Mouse (Mus musculus): ENCODE measurements at regions not wholly inside any gene's neighbourhood (a gene's known extent, or its start where the extent isn't known, plus 50 kb on each side); places are given as distances from the start of the nearest gene placed in this dataset.

DNA sequence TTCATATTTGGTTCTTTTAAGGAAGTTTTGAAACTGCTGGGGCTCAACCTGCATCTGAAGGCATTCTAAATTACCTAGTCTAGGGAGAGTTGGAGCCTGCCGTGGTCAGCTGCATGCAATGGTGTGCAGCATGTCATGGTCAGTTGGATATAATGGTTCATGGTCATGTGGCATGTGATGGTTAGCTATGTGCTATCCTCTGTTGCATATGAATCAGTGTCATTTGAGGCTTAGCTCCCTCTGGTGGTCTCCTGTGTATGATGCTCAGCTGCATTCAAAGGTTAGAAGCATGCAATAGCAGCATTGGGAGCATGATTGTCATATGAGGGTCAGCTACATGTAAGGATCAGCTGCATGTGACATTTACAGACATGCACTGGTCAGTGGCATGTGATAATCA is 1894.0 kb upstream of the Lrrc6 start:
- H3K4me1 ChIP-seq (ENCODE audit: control insufficient read depth, insufficient read depth, low read length): no peaks in the 10 kb centered on the region
- no peak overlapping the region for H3K4me3 ChIP-seq (ENCODE audit: insufficient read depth, low read length)
- H3K27ac ChIP-seq (ENCODE audit: insufficient read depth, low read length): no peak overlapping the region
- TF ChIP-seq CTCF (IDR thresholded peaks at IDR 0.05; ENCODE audit: borderline replicate concordance, insufficient read depth, low read length) (no peak), POLR2A (IDR thresholded peaks at IDR 0.05; ENCODE audit: low read depth, low read length) (no peak)

DNA sequence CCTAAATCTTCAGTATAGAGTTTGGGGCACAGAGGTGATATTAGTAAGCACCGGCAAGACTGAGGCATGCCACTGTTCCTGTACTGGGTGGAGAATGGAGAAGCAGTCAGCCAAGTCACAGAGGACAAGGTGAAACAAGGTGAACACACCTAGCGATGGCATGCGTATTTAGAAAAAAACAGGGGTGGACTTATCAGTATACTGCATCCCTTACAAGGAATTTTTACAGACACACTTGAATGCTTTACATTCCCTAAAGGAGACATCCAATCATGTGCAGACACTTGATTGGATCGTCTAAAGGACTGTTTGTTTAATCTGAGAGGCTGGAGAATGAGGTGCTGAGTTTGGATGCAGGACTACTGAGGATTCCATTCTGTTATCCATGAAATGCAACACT is 1893.4 kb upstream of the Lrrc6 start:
- TF ChIP-seq CTCF (IDR thresholded peaks at IDR 0.05; ENCODE audit: borderline replicate concordance, insufficient read depth, low read length) (no peak), POLR2A (IDR thresholded peaks at IDR 0.05; ENCODE audit: low read depth, low read length) (no peak)
- H3K4me3 ChIP-seq (ENCODE audit: insufficient read depth, low read length): no peak overlapping the region
- no peaks in the 10 kb centered on the region for H3K4me1 ChIP-seq (ENCODE audit: control insufficient read depth, insufficient read depth, low read length)

DNA sequence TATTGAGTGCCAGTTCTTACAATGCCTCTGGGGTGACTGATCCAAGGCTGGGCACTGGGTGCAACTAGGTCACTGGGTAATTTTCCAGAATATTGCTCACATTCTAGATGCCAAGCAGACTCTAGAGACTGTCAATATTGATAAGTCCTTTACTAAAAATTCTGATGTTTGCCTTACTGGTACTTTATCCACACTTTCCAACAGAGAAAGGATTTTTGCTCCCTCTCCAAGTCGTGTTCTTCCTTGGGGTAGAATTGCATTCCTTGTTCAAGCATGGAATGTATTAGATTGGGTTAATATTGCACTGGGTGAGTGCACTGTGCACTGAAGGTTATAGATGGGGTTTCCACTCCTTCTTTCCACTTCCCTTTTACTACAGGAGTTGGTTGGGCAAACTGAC is 1891.0 kb upstream of the Lrrc6 start:
- Histone ChIP-seq H3K4me1 (ENCODE audit: control insufficient read depth, insufficient read depth, low read length) (no peaks in the 10 kb centered on the region), H3K4me3 (ENCODE audit: insufficient read depth, low read length) (no peak overlapping the region), H3K27ac (ENCODE audit: insufficient read depth, low read length) (no peak overlapping the region)
- no peak for TF ChIP-seq POLR2A (IDR thresholded peaks at IDR 0.05; ENCODE audit: low read depth, low read length)
- no peak for TF ChIP-seq CTCF (IDR thresholded peaks at IDR 0.05; ENCODE audit: borderline replicate concordance, insufficient read depth, low read length)

More for the DNA sequence above, 1893.4 kb upstream of the Lrrc6 start:
- no peak overlapping the region for H3K27ac ChIP-seq (ENCODE audit: insufficient read depth, low read length)

DNA sequence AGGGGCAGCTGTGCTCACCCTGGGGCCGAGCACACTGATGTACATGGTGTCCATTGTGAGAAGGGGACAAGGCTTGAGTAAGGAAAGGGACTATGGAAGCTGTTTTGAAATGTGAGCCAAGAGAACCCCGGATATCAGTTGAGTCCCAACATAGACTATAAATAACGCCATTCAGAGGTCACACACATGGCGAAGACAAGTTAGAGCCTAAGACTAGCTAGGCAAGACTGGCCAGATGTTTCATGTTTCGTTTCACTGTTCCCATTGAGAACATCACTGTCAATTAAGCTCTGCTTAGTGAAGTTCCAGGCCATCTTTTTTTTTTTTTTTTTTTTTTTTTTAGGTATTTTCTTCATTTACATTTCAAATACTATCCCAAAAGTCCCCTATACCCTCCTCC is 1889.1 kb upstream of the Lrrc6 start:
- TF ChIP-seq CTCF (IDR thresholded peaks at IDR 0.05; ENCODE audit: borderline replicate concordance, insufficient read depth, low read length) (no peak), POLR2A (IDR thresholded peaks at IDR 0.05; ENCODE audit: low read depth, low read length) (no peak)
- no peak overlapping the region for H3K27ac ChIP-seq (ENCODE audit: insufficient read depth, low read length)
- no peaks in the 10 kb centered on the region for H3K4me1 ChIP-seq (ENCODE audit: control insufficient read depth, insufficient read depth, low read length)
- H3K4me3 ChIP-seq (ENCODE audit: insufficient read depth, low read length): no peak overlapping the region

DNA sequence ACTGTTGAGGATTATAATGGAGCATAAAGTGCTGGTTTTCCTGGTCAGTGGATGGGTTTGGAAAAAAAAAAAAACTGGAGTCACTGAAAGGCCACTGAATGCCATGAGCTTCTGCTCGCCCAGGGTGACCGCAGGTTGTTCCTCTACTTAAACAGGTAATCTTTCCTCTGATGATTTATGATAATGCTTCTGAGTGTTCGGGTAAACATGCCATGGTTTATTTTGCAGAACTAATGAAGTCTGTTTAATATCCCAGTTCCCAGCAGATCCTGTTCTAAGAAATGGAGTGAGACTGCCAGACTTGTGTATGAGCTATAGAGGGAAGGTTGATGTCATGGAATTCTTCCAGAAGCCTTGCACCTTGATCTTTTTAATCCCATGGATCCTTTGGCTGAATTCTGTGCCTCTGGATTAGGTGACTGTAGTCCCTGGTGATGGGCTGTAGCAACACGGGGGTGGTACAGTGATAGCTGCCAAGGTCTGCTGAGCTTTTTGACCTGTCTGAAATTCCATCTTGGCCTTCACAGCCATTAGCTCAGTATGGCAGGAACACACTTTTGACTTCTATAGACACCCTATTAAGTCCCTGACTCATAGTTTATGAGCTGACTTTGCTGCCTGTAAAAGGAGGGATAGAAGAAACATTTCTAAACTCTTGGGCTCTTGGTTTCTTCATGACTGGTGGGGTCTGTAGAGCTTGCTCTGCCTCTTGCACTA is 1886.8 kb upstream of the Lrrc6 start:
- H3K4me1 ChIP-seq (ENCODE audit: control insufficient read depth, insufficient read depth, low read length): no peaks in the 10 kb centered on the region
- TF ChIP-seq CTCF (IDR thresholded peaks at IDR 0.05; ENCODE audit: borderline replicate concordance, insufficient read depth, low read length) (no peak), POLR2A (IDR thresholded peaks at IDR 0.05; ENCODE audit: low read depth, low read length) (no peak)
- no peak overlapping the region for H3K4me3 ChIP-seq (ENCODE audit: insufficient read depth, low read length)
- H3K27ac ChIP-seq (ENCODE audit: insufficient read depth, low read length): no peak overlapping the region

DNA sequence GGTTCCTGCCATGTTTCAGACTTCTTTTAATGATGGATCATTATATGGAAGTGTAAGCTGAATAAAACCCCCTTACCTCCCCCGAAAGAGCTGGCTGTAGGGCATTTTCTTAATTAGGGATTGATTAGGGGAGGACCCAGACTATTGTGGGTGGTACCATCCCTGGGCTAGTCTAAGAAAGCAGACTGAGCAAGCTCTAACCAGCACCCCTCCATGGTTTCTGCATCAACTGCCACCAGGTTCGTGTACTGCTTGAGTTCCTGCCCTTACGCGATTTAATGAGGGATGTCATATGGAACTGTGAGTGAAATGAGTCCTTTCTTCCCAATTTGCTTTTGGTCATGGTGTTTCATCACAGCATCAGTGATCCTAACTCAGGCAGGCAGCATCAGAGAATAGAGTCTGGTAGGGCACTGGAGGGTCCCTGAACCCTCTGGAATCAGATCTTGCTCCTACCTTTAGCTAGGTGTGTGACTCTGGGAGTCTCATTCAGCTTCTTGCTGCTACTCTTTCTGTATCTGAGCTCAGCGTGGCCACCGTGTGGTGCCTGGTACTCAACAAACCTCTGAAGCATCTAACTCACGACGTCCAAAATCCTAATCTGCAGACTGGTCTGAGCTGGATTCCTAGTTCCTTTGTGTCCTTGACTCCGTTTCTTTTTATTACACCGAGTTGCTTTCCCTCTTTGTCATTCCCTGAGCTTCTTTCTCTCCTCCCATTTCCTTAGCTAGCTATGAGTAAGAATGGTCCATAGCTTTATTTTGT is 1884.0 kb upstream of the Lrrc6 start:
- no peak overlapping the region for H3K27ac ChIP-seq (ENCODE audit: insufficient read depth, low read length)
- TF ChIP-seq CTCF (IDR thresholded peaks at IDR 0.05; ENCODE audit: borderline replicate concordance, insufficient read depth, low read length) (no peak), POLR2A (IDR thresholded peaks at IDR 0.05; ENCODE audit: low read depth, low read length) (no peak)
- H3K4me3 ChIP-seq (ENCODE audit: insufficient read depth, low read length): no peak overlapping the region
- H3K4me1 ChIP-seq (ENCODE audit: control insufficient read depth, insufficient read depth, low read length): no peaks in the 10 kb centered on the region

DNA sequence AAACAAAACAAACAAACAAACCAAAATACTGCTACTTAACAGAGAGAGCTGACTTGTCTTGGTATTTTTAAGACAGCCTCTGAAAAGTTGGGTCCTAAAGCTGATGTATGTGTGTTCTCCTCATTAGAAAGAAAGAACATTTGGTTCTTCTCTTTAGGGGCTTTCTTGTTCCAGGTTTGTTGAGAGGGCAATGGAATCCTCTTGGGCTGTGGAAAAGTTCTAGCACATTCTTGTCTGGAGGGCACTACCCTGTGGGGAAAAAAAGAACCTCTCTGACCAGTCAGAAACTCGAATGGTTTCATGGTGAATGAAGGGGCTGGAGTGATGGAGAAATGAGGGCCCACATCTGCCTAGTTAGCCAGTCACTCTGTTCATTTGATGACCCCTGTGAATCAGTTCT is 1874.5 kb upstream of the Lrrc6 start:
- TF ChIP-seq POLR2A (IDR thresholded peaks at IDR 0.05; ENCODE audit: low read depth, low read length) (no peak), CTCF (IDR thresholded peaks at IDR 0.05; ENCODE audit: borderline replicate concordance, insufficient read depth, low read length) (no peak)
- Histone ChIP-seq H3K27ac (ENCODE audit: insufficient read depth, low read length) (no peak overlapping the region), H3K4me3 (ENCODE audit: insufficient read depth, low read length) (no peak overlapping the region), H3K4me1 (ENCODE audit: control insufficient read depth, insufficient read depth, low read length) (no peaks in the 10 kb centered on the region)

DNA sequence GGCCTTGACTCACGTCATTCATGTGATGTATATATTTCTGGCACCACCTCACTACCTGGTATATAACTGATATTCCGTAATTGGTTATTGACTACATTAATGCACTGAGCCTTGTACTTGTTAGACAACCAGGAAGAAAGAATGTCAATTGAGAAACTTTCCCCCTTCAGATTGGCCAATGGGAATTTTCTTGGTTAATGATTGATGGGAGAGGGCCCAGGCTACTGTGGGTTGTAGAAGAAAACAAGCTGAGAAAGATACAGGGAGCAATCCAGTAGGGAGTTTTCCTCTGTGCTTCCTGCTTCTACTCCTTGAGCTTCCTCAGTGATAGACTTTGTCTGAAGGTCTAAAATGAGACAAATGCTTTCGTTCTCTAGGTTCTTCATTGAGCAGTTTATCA is 1866.1 kb upstream of the Lrrc6 start:
- Histone ChIP-seq H3K27ac (ENCODE audit: insufficient read depth, low read length) (no peak overlapping the region), H3K4me3 (ENCODE audit: insufficient read depth, low read length) (no peak overlapping the region), H3K4me1 (ENCODE audit: control insufficient read depth, insufficient read depth, low read length) (no peaks in the 10 kb centered on the region)
- no peak for TF ChIP-seq POLR2A (IDR thresholded peaks at IDR 0.05; ENCODE audit: low read depth, low read length)
- TF ChIP-seq CTCF (IDR thresholded peaks at IDR 0.05; ENCODE audit: borderline replicate concordance, insufficient read depth, low read length): no peak

DNA sequence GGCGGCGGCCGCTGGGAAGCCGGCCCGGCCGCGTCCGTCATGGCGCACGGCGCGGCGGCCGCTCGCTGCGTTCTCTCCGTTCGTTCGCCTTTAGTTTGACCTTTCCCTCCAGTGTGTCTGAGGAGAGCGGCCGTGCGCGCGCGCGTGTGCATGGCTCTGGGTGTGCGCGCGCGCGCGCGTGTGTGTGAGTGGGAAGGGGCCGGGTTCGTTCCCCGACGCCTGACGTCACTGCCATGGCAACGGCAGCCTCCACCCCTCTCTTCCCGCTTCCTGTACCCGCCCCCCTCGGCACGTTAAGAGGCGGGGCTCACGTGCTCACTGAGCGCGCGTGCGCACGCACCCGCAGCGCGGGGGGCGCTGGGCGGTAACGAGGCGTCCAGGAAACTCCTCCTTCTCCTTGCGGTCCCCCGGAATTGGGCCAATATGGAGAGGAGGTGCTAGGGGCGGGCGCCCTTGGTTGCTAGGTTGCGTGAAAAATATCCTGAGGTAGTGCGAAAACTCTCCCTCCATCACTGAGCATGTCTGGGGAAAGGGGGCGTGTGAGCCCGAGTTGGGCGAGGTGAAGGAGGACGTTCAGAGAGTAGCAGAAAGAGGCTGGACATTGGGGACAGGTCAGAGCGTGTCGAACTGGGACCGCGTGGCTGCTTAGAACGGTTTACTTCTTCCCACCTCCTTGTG is 1862.5 kb upstream of the Lrrc6 start:
- Histone ChIP-seq H3K4me1 (ENCODE audit: control insufficient read depth, insufficient read depth, low read length) (peaks cover 5% of the 10 kb centered on the region), H3K27ac (ENCODE audit: insufficient read depth, low read length) (no peak overlapping the region), H3K4me3 (ENCODE audit: insufficient read depth, low read length) (peak overlapping the region; percentile 26)
- peak; percentile 88 for TF ChIP-seq POLR2A (IDR thresholded peaks at IDR 0.05; ENCODE audit: low read depth, low read length)
- no peak for TF ChIP-seq CTCF (IDR thresholded peaks at IDR 0.05; ENCODE audit: borderline replicate concordance, insufficient read depth, low read length)

All from embryonic fibroblast, embryonic 13.5 days (primary cell).